Mouse (Mus musculus): Measurements from ENCODE around the gene Kcna7. TPM values are rescaled to one million over a fixed set of nuclear protein-coding genes. Genes with fewer than 3 reads are reported as not detected.

The Kcna7 gene
- total and polyA plus RNA-seq, 2 experiments from 2014 or later = 0.52 TPM; not detected in 1

- no peak for TF ChIP-seq CTCF (IDR thresholded peaks at IDR 0.05; ENCODE audit: low read depth)
- Histone ChIP-seq H3K4me2 (ENCODE audit: low read depth, low read length) (no peak within 1 kb of the TSS), H3K27ac (no peak within 1 kb of the TSS), H3K4me3 (ENCODE audit: low read length) (no peak within 1 kb of the TSS), H3K9me3 (ENCODE audit: low read length) (no peaks in the 10 kb centered on the region), H3K9ac (replicated peaks; ENCODE audit: low read length) (no peak within 1 kb of the TSS), H3K27me3 (ENCODE audit: insufficient read depth, low read length) (peaks cover 20% of the 10 kb centered on the region), H3K36me3 (ENCODE audit: insufficient read depth, low read length) (peaks cover 45% of the 10 kb centered on the region), H3K4me1 (ENCODE audit: insufficient read depth, low read length) (no peaks in the 10 kb centered on the region)
- 66% methylated on average over 6 of the region's 6 CpGs for WGBS
- DNase-seq (ENCODE audit: low spot score) (no peak), ATAC-seq (no peak)
These were observed 15.1 kb downstream of the Kcna7 start, which contains the start of gene Lhb for GRCm38 (mm10) chr7:45420615-45420919. Gene Lhb (plus strand): TSS chr7:45420820.

GRCm38 (mm10) chr7:45421194-45421593 is 15.7 kb downstream of the Kcna7 start:
- peaks cover 45% of the 10 kb centered on the region for H3K36me3 ChIP-seq (ENCODE audit: insufficient read depth, low read length)
- DNase-seq (ENCODE audit: low spot score) = no peak
- H3K27ac ChIP-seq = no peak overlapping the region
- peaks cover 15% of the 10 kb centered on the region for H3K27me3 ChIP-seq (ENCODE audit: insufficient read depth, low read length)
- no peaks in the 10 kb centered on the region for H3K9me3 ChIP-seq (ENCODE audit: low read length)
- ATAC-seq = no peak
- no peak overlapping the region for H3K9ac ChIP-seq (replicated peaks; ENCODE audit: low read length)
- 85% methylated on average over 14 of the region's 14 CpGs for WGBS
- no peak overlapping the region for H3K4me2 ChIP-seq (ENCODE audit: low read depth, low read length)
- no peak for TF ChIP-seq CTCF (IDR thresholded peaks at IDR 0.05; ENCODE audit: low read depth)
- H3K4me1 ChIP-seq (ENCODE audit: insufficient read depth, low read length) = no peaks in the 10 kb centered on the region
- no peak overlapping the region for H3K4me3 ChIP-seq (ENCODE audit: low read length)

GRCm38 (mm10) chr7:45426556-45426955 is 21.1 kb downstream of the Kcna7 start:
- H3K9ac ChIP-seq (replicated peaks; ENCODE audit: low read length) = no peak overlapping the region
- H3K27ac ChIP-seq = no peak overlapping the region
- H3K4me3 ChIP-seq (ENCODE audit: low read length) = no peak overlapping the region
- DNase-seq (ENCODE audit: low spot score) = no peak
- no peaks in the 10 kb centered on the region for H3K4me1 ChIP-seq (ENCODE audit: insufficient read depth, low read length)
- TF ChIP-seq CTCF (IDR thresholded peaks at IDR 0.05; ENCODE audit: low read depth) = no peak
- WGBS = 90% methylated on average over 8 of the region's 8 CpGs
- no peak for ATAC-seq
- H3K36me3 ChIP-seq (ENCODE audit: insufficient read depth, low read length) = peaks cover 74% of the 10 kb centered on the region
- H3K4me2 ChIP-seq (ENCODE audit: low read depth, low read length) = no peak overlapping the region
- no peaks in the 10 kb centered on the region for H3K27me3 ChIP-seq (ENCODE audit: insufficient read depth, low read length)
- H3K9me3 ChIP-seq (ENCODE audit: low read length) = no peaks in the 10 kb centered on the region

- Histone ChIP-seq H3K36me3 (ENCODE audit: insufficient read depth, low read length) (peaks cover 13% of the 10 kb centered on the region; the same call in 1 of the 2 replicates), H3K4me3 (ENCODE audit: low read length) (peak overlapping the region; percentile 59), H3K9ac (replicated peaks; ENCODE audit: low read length) (peak overlapping the region; percentile 75), H3K4me1 (ENCODE audit: insufficient read depth, low read length) (peaks cover 17% of the 10 kb centered on the region), H3K4me2 (ENCODE audit: low read depth, low read length) (peak overlapping the region; percentile 99), H3K9me3 (ENCODE audit: low read length) (no peaks in the 10 kb centered on the region), H3K27me3 (ENCODE audit: insufficient read depth, low read length) (no peaks in the 10 kb centered on the region), H3K27ac (peak overlapping the region; percentile 78)
- 3% methylated on average over 7 of the region's 7 CpGs for WGBS
- DNase-seq (ENCODE audit: low spot score) = no peak
- ATAC-seq = no peak
- TF ChIP-seq CTCF (IDR thresholded peaks at IDR 0.05; ENCODE audit: low read depth) = no peak
These were observed 28.4 kb downstream of the Kcna7 start for GRCm38 (mm10) chr7:45433835-45434202.

GRCm38 (mm10) chr7:45434203-45435015 is 29.0 kb downstream of the Kcna7 start, which contains the start of gene Gys1:
Gene Gys1 (plus strand): TSS chr7:45434844.
- ATAC-seq = peak; percentile 98
- WGBS = under 1% methylated on average over 45 of the region's 45 CpGs

GRCm38 (mm10) chr7:45435038-45435437 is 29.6 kb downstream of the Kcna7 start:
- no peak for ATAC-seq
- no peaks in the 10 kb centered on the region for H3K9me3 ChIP-seq (ENCODE audit: low read length)
- peak overlapping the region; percentile 67 for H3K4me2 ChIP-seq (ENCODE audit: low read depth, low read length)
- no peaks in the 10 kb centered on the region for H3K27me3 ChIP-seq (ENCODE audit: insufficient read depth, low read length)
- no peak for DNase-seq (ENCODE audit: low spot score)
- H3K4me1 ChIP-seq (ENCODE audit: insufficient read depth, low read length) = peaks cover 17% of the 10 kb centered on the region
- H3K9ac ChIP-seq (replicated peaks; ENCODE audit: low read length) = peak overlapping the region; percentile 67
- no peak for TF ChIP-seq CTCF (IDR thresholded peaks at IDR 0.05; ENCODE audit: low read depth)
- under 1% methylated on average over 16 of the region's 16 CpGs for WGBS
- H3K27ac ChIP-seq = peak overlapping the region; percentile 70
- peak overlapping the region; percentile 59 for H3K4me3 ChIP-seq (ENCODE audit: low read length)
- peaks cover 3% of the 10 kb centered on the region; the same call in 1 of the 2 replicates for H3K36me3 ChIP-seq (ENCODE audit: insufficient read depth, low read length)

More at GRCm38 (mm10) chr7:45434203-45435015, 29.0 kb downstream of the Kcna7 start, which contains the start of gene Gys1:
- H3K4me1 ChIP-seq (ENCODE audit: insufficient read depth, low read length) = peaks cover 17% of the 10 kb centered on the region
- peak; percentile 100 for DNase-seq (ENCODE audit: low spot score)
- peak within 1 kb of the TSS; percentile 99 for H3K4me2 ChIP-seq (ENCODE audit: low read depth, low read length)
- peak within 1 kb of the TSS; percentile 75 for H3K9ac ChIP-seq (replicated peaks; ENCODE audit: low read length)
- peak within 1 kb of the TSS; percentile 78 for H3K27ac ChIP-seq
- H3K36me3 ChIP-seq (ENCODE audit: insufficient read depth, low read length) = peaks cover 7% of the 10 kb centered on the region; the same call in 1 of the 2 replicates
- peak; percentile 97 for TF ChIP-seq CTCF (IDR thresholded peaks at IDR 0.05; ENCODE audit: low read depth)
- H3K27me3 ChIP-seq (ENCODE audit: insufficient read depth, low read length) = no peaks in the 10 kb centered on the region
- H3K9me3 ChIP-seq (ENCODE audit: low read length) = no peaks in the 10 kb centered on the region
- H3K4me3 ChIP-seq (ENCODE audit: low read length) = peak within 1 kb of the TSS; percentile 59

- peaks cover 17% of the 10 kb centered on the region for H3K4me1 ChIP-seq (ENCODE audit: insufficient read depth, low read length)
- H3K27me3 ChIP-seq (ENCODE audit: insufficient read depth, low read length) = no peaks in the 10 kb centered on the region
- peaks cover under 1% of the 10 kb centered on the region; the same call in 1 of the 2 replicates for H3K36me3 ChIP-seq (ENCODE audit: insufficient read depth, low read length)
- 94% methylated on average over 5 of the region's 5 CpGs for WGBS
- no peak overlapping the region for H3K4me3 ChIP-seq (ENCODE audit: low read length)
- no peak overlapping the region for H3K9ac ChIP-seq (replicated peaks; ENCODE audit: low read length)
- no peak for DNase-seq (ENCODE audit: low spot score)
- no peak overlapping the region for H3K27ac ChIP-seq
- ATAC-seq = no peak
- no peak overlapping the region for H3K4me2 ChIP-seq (ENCODE audit: low read depth, low read length)
- no peak for TF ChIP-seq CTCF (IDR thresholded peaks at IDR 0.05; ENCODE audit: low read depth)
- no peaks in the 10 kb centered on the region for H3K9me3 ChIP-seq (ENCODE audit: low read length)
These were observed 31.0 kb downstream of the Kcna7 start for GRCm38 (mm10) chr7:45436444-45436843.

Measured in hindbrain, postnatal 0 days (tissue).